Comparison of ENCODE assay signal across 8 mouse cellular contexts in genomic region chr11:121702895-121703618, GRCm38 (mm10). TPM values are rescaled to one million over a fixed set of nuclear protein-coding genes. Genes with fewer than 3 reads are reported as not detected.
DNase-seq lines count a peak whose midpoint lies in the region; ATAC-seq and TF ChIP-seq lines count a peak whose summit lies in the region.

No protein-coding gene starts in this region.

- H3K4me3 ChIP-seq in forebrain, embryonic 12.5 days (replicated peaks) = peak overlapping the region; percentile 64
- peak overlapping the region; percentile 89 for H3K4me3 ChIP-seq in heart, embryonic 16.5 days (ENCODE audit: low read length)
- peak overlapping the region; percentile 59 for H3K4me3 ChIP-seq in liver, embryonic 15.5 days (replicated peaks)
- H3K4me3 ChIP-seq in thymus, adult 2 months (ENCODE audit: control insufficient read depth, insufficient read depth, low read length) = peak overlapping the region; percentile 41

- peak overlapping the region; percentile 63 for H3K9ac ChIP-seq in forebrain, embryonic 12.5 days
- peak overlapping the region; percentile 88 for H3K9ac ChIP-seq in heart, embryonic 16.5 days (ENCODE audit: low read length)
- H3K9ac ChIP-seq in liver, embryonic 15.5 days = peak overlapping the region; percentile 32; the same call in 1 of the 2 replicates

- peaks cover 21% of the 10 kb centered on the region for H3K4me1 ChIP-seq in forebrain, embryonic 12.5 days
- H3K4me1 ChIP-seq in heart, embryonic 16.5 days (ENCODE audit: control insufficient read depth, insufficient read depth, low read length) = peaks cover 16% of the 10 kb centered on the region
- 0 out of 2 replicates have a peak, but pooled peaks cover 17% of the 10 kb centered on the region for H3K4me1 ChIP-seq in liver, embryonic 15.5 days (replicated peaks)
- peaks cover 37% of the 10 kb centered on the region for H3K4me1 ChIP-seq in thymus, adult 2 months (replicated peaks; ENCODE audit: control insufficient read depth, insufficient read depth, low read length)

- H3K9me3 ChIP-seq in forebrain, embryonic 12.5 days = no peaks in the 10 kb centered on the region
- H3K9me3 ChIP-seq in heart, embryonic 16.5 days (replicated peaks; ENCODE audit: control insufficient read depth, low read length) = no peaks in the 10 kb centered on the region
- H3K9me3 ChIP-seq in liver, embryonic 15.5 days (replicated peaks) = no peaks in the 10 kb centered on the region

- WGBS in forebrain, embryonic 12.5 days = under 1% methylated on average over 40 of the region's 40 CpGs
- under 1% methylated on average over 40 of the region's 40 CpGs for WGBS in heart, embryonic 16.5 days
- WGBS in liver, embryonic 15.5 days (ENCODE audit: insufficient replicate concordance) = 1% methylated on average over 40 of the region's 40 CpGs
- WGBS in thymus, adult 2 months = 2% methylated on average over 40 of the region's 40 CpGs

- H3K4me2 ChIP-seq in forebrain, embryonic 12.5 days = peak overlapping the region; percentile 100
- peak overlapping the region; percentile 91 for H3K4me2 ChIP-seq in heart, embryonic 16.5 days (ENCODE audit: low read depth, low read length)
- peak overlapping the region; percentile 79 for H3K4me2 ChIP-seq in liver, embryonic 15.5 days

- no peak overlapping the region for H3K27ac ChIP-seq in forebrain, embryonic 12.5 days
- H3K27ac ChIP-seq in heart, embryonic 16.5 days (ENCODE audit: low read length) = peak overlapping the region; percentile 76
- H3K27ac ChIP-seq in liver, embryonic 15.5 days (replicated peaks) = no peak overlapping the region
- H3K27ac ChIP-seq in thymus, adult 2 months (ENCODE audit: control insufficient read depth, insufficient read depth, low read length) = no peak overlapping the region

- DNase-seq in B cell, adult 2 months = peak; percentile 61 to 70
- peak; percentile 61 for DNase-seq in adrenal gland, postnatal 25 days
- DNase-seq in kidney, postnatal 25 days = peak; percentile 81 to 90
- peak; percentile 54 for DNase-seq in neural tube, embryonic 10.5 days (ENCODE audit: extremely low spot score, low spot score)
- DNase-seq in thymus, adult 2 months = peak; percentile 17

- TF ChIP-seq POLR2A in thymus, adult 2 months (IDR thresholded peaks at IDR 0.05; ENCODE audit: control insufficient read depth, extremely low read depth, insufficient read depth, low read length, poor library complexity) = no peak

- TF ChIP-seq CTCF in thymus, adult 2 months (IDR thresholded peaks at IDR 0.05; ENCODE audit: borderline replicate concordance, control insufficient read depth, extremely low read depth, insufficient read depth, low read length, poor library complexity) = 0 out of 2 replicates have a peak, but pooled peaks have one; percentile 13

- ATAC-seq in forebrain, embryonic 12.5 days (ENCODE audit: low FRiP score) = 0 out of 2 replicates have a peak, but pooled peaks have one; percentile 31
- peak; percentile 18; the same call in 1 of the 2 replicates for ATAC-seq in heart, embryonic 16.5 days (replicated peaks; ENCODE audit: extremely low read depth, insufficient read depth, low FRiP score)
- ATAC-seq in liver, embryonic 15.5 days (ENCODE audit: insufficient read depth) = 0 out of 2 replicates have a peak, but pooled peaks have one; percentile 9

- peaks cover 56% of the 10 kb centered on the region for H3K27me3 ChIP-seq in forebrain, embryonic 12.5 days
- H3K27me3 ChIP-seq in heart, embryonic 16.5 days (ENCODE audit: control insufficient read depth, insufficient read depth, low read length) = peaks cover 6% of the 10 kb centered on the region; the same call in 1 of the 2 replicates
- peaks cover 71% of the 10 kb centered on the region for H3K27me3 ChIP-seq in liver, embryonic 15.5 days
- H3K27me3 ChIP-seq in thymus, adult 2 months (ENCODE audit: control insufficient read depth, insufficient read depth, low read length) = peaks cover 15% of the 10 kb centered on the region; the same call in 1 of the 2 replicates

- no peaks in the 10 kb centered on the region for H3K36me3 ChIP-seq in forebrain, embryonic 12.5 days (replicated peaks)
- no peaks in the 10 kb centered on the region for H3K36me3 ChIP-seq in heart, embryonic 16.5 days (ENCODE audit: control insufficient read depth, insufficient read depth)
- no peaks in the 10 kb centered on the region for H3K36me3 ChIP-seq in liver, embryonic 15.5 days (replicated peaks)
- no peaks in the 10 kb centered on the region for H3K36me3 ChIP-seq in thymus, adult 2 months (ENCODE audit: control insufficient read depth, insufficient read depth, low read length)

RNA-seq across cellular contexts. Expression of gene Metrnl, which starts 1.7 kb away (rescaled TPM):
- 27.6 and 33.6 TPM in 2 replicates for total RNA-seq in adrenal gland, postnatal 25 days (2021)
- polyA plus RNA-seq in forebrain, embryonic 12.5 days (2016; fragmentation: Nextera tagmentation; extraction: Ambion mirVana) = 2.1 and 3.2 TPM in 2 replicates
- 27.5 and 28.3 TPM in 2 replicates for polyA plus RNA-seq in heart, embryonic 16.5 days (2015; fragmentation: Nextera tagmentation; extraction: Ambion mirVana)
- polyA plus RNA-seq in liver, embryonic 15.5 days (2015; fragmentation: Nextera tagmentation; extraction: Ambion mirVana) = 3.4 and 4.2 TPM in 2 replicates
- 15.2 and 17.6 TPM in 2 replicates for polyA plus RNA-seq in thymus, adult 2 months (2012; rRNA removed)

RNA-seq across cellular contexts. Expression of gene B3gntl1, which starts 30.1 kb away (rescaled TPM):
- 14.9 and 16.9 TPM in 2 replicates for total RNA-seq in adrenal gland, postnatal 25 days (2021)
- 6.9 and 7.9 TPM in 2 replicates for polyA plus RNA-seq in forebrain, embryonic 12.5 days (2016; fragmentation: Nextera tagmentation; extraction: Ambion mirVana)
- polyA plus RNA-seq in heart, embryonic 16.5 days (2015; fragmentation: Nextera tagmentation; extraction: Ambion mirVana) = 6.0 TPM in 2 replicates
- polyA plus RNA-seq in liver, embryonic 15.5 days (2015; fragmentation: Nextera tagmentation; extraction: Ambion mirVana) = 1.8 and 2.0 TPM in 2 replicates
- polyA plus RNA-seq in thymus, adult 2 months (2012; rRNA removed) = 6.8 and 8.2 TPM in 2 replicates

Comparison
In these comparisons a context has a peak if more than half of its experiments do, and no peak if none do; other contexts are left out.
1. DNase-seq: peak in every context shown above with its lines; median percentile 86 in kidney, postnatal 25 days; 66 in B cell, adult 2 months; 61 in adrenal gland, postnatal 25 days; 54 in neural tube, embryonic 10.5 days; 17 in thymus, adult 2 months.
2. H3K9ac ChIP-seq: peak in every context shown above with its lines; median percentile 88 in heart, embryonic 16.5 days; 63 in forebrain, embryonic 12.5 days; 32 in liver, embryonic 15.5 days.